Mouse (Mus musculus): ENCODE data around the gene Vdac2.

The Vdac2 gene

GRCm38 (mm10) chr14:21801624-21802023 is 23.4 kb upstream of the Vdac2 start:
- Histone ChIP-seq H3K9me3 (ENCODE audit: low read length) (no peaks in the 10 kb centered on the region), H3K36me3 (ENCODE audit: insufficient read depth, low read length) (peaks cover 8% of the 10 kb centered on the region; the same call in 1 of the 2 replicates), H3K4me1 (replicated peaks; ENCODE audit: low read depth, low read length) (no peaks in the 10 kb centered on the region), H3K4me3 (replicated peaks; ENCODE audit: low read length) (no peak overlapping the region), H3K27me3 (ENCODE audit: insufficient read depth, low read length) (no peaks in the 10 kb centered on the region)
- no peak for TF ChIP-seq NANOG (IDR thresholded peaks at IDR 0.05; ENCODE audit: borderline replicate concordance, low read length)
- no peak for TF ChIP-seq POU5F1 (IDR thresholded peaks at IDR 0.05; ENCODE audit: borderline replicate concordance, low read length)
- TF ChIP-seq CTCF (conservative IDR thresholded peaks at IDR 0.05; ENCODE audit: low read length) = no peak

DNA sequence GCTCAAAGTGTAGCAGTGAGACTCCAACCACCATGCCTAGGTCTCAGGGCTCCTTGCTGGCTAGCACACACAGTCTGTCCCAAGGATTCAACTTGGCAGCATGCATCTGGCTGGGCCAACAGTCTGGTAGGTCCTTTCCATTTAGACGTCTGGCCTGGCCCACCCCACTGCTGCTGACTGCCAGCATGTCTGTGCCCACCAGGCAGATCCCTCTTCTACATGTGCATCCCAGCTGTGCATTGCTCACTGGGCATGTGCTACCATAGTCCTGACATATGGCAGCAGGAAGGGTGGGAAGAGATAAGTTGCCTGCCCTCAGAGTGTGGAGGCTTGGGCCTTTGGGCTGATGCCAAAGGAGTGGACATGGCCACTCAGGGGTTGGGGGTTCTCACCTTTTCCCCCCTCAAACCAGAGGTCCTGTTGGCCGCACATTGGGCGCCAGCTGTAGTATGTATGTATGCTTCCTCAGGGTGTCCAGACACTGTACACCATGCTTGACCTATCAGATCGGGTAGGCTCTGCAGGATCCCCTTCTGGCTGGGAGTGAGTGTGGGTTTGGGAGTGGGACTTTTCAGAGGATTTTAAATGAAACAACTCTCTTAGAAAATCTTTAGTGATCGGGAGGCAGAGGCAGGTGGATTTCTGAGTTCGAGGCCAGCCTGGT is 22.4 kb upstream of the Vdac2 start:
- Histone ChIP-seq H3K4me1 (replicated peaks; ENCODE audit: low read depth, low read length) (no peaks in the 10 kb centered on the region), H3K9me3 (ENCODE audit: low read length) (no peaks in the 10 kb centered on the region), H3K36me3 (ENCODE audit: insufficient read depth, low read length) (peaks cover 8% of the 10 kb centered on the region; the same call in 1 of the 2 replicates), H3K27me3 (ENCODE audit: insufficient read depth, low read length) (no peaks in the 10 kb centered on the region), H3K4me3 (replicated peaks; ENCODE audit: low read length) (no peak overlapping the region)
- TF ChIP-seq NANOG (IDR thresholded peaks at IDR 0.05; ENCODE audit: borderline replicate concordance, low read length) (no peak), CTCF (conservative IDR thresholded peaks at IDR 0.05; ENCODE audit: low read length) (no peak), POU5F1 (IDR thresholded peaks at IDR 0.05; ENCODE audit: borderline replicate concordance, low read length) (no peak)

DNA sequence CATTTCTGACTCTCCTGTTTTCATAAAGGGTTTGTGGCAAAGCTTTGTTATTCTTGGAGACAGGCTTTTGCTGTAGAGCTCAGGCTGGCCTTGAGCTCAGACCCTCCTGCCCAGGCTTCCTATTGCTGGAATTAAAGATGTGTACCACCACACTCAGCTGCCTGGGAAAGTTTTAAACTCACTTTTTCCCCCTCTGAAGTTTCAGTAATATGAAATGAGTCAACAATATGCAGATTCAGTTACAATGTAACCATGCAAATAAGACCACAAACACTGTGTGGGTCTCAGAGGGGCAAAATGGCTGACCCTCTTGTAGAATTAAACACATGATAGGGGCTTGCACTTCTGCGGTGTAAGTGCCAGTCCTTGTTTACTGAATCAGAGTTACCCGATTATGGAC is 18.8 kb upstream of the Vdac2 start:
- no peak overlapping the region for H3K4me3 ChIP-seq (replicated peaks; ENCODE audit: low read length)
- H3K9me3 ChIP-seq (ENCODE audit: low read length) = no peaks in the 10 kb centered on the region
- no peaks in the 10 kb centered on the region for H3K4me1 ChIP-seq (replicated peaks; ENCODE audit: low read depth, low read length)
- no peaks in the 10 kb centered on the region for H3K27me3 ChIP-seq (ENCODE audit: insufficient read depth, low read length)
- no peaks in the 10 kb centered on the region for H3K36me3 ChIP-seq (ENCODE audit: insufficient read depth, low read length)
- no peak for TF ChIP-seq NANOG (IDR thresholded peaks at IDR 0.05; ENCODE audit: borderline replicate concordance, low read length)
- no peak for TF ChIP-seq CTCF (conservative IDR thresholded peaks at IDR 0.05; ENCODE audit: low read length)
- no peak for TF ChIP-seq POU5F1 (IDR thresholded peaks at IDR 0.05; ENCODE audit: borderline replicate concordance, low read length)

DNA sequence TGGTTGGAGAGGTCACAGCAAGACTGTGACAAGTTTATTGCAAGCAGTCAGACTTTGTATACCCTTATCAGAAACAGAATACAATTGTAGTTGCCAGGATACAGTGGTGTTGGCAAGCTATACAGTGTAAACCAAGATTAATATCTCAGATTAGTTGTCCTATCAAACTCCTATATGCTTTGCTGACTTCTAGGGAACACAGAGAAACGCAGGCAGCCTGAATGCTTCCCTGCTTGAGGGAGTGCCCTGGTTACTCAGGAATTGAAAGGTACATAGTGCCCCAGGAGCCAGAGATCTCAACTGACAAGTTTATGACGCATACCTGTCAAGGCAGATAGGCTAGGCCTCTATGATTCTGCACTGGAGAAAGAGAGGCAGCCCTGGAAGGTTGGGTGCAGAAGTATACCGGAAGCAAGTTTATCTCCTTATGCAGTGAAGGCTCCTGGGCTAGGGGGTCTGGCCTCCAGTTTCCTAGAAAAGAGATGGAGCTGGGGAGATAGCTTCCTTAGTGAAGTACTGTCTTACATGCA is 18.3 kb upstream of the Vdac2 start:
- Histone ChIP-seq H3K9me3 (ENCODE audit: low read length) (no peaks in the 10 kb centered on the region), H3K27me3 (ENCODE audit: insufficient read depth, low read length) (no peaks in the 10 kb centered on the region), H3K4me3 (replicated peaks; ENCODE audit: low read length) (no peak overlapping the region), H3K36me3 (ENCODE audit: insufficient read depth, low read length) (no peaks in the 10 kb centered on the region), H3K4me1 (replicated peaks; ENCODE audit: low read depth, low read length) (peaks cover 3% of the 10 kb centered on the region; the same call in 1 of the 2 replicates)
- TF ChIP-seq POU5F1 (IDR thresholded peaks at IDR 0.05; ENCODE audit: borderline replicate concordance, low read length) = no peak
- no peak for TF ChIP-seq CTCF (conservative IDR thresholded peaks at IDR 0.05; ENCODE audit: low read length)
- TF ChIP-seq NANOG (IDR thresholded peaks at IDR 0.05; ENCODE audit: borderline replicate concordance, low read length) = no peak

GRCm38 (mm10) chr14:21808208-21808922 is 16.7 kb upstream of the Vdac2 start:
- H3K4me3 ChIP-seq (replicated peaks; ENCODE audit: low read length) = no peak overlapping the region
- H3K4me1 ChIP-seq (replicated peaks; ENCODE audit: low read depth, low read length) = peaks cover 12% of the 10 kb centered on the region; the same call in 1 of the 2 replicates
- H3K36me3 ChIP-seq (ENCODE audit: insufficient read depth, low read length) = no peaks in the 10 kb centered on the region
- H3K27me3 ChIP-seq (ENCODE audit: insufficient read depth, low read length) = no peaks in the 10 kb centered on the region
- TF ChIP-seq POU5F1 (IDR thresholded peaks at IDR 0.05; ENCODE audit: borderline replicate concordance, low read length) (no peak), NANOG (IDR thresholded peaks at IDR 0.05; ENCODE audit: borderline replicate concordance, low read length) (no peak), CTCF (conservative IDR thresholded peaks at IDR 0.05; ENCODE audit: low read length) (no peak)
- no peaks in the 10 kb centered on the region for H3K9me3 ChIP-seq (ENCODE audit: low read length)

DNA sequence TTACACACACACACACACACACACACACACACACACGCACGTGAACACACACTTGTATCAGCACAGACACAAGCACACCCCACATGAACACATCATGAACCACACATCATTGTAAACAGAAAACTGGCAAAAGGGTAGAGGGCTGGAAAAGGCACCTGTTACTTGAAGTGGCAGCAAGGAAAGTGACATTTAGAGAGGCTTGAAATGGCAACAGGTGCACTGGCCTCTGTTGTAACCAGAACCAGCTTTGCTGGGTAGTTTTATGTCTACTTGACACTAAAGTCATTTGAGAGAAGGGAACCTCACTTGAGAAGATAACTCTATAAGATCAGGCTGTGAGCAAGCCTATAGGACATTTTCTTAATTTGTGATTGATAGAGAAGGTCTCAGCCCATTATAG is 15.6 kb upstream of the Vdac2 start:
- Histone ChIP-seq H3K36me3 (ENCODE audit: insufficient read depth, low read length) (no peaks in the 10 kb centered on the region), H3K9me3 (ENCODE audit: low read length) (no peaks in the 10 kb centered on the region), H3K27me3 (ENCODE audit: insufficient read depth, low read length) (no peaks in the 10 kb centered on the region), H3K4me3 (replicated peaks; ENCODE audit: low read length) (no peak overlapping the region), H3K4me1 (replicated peaks; ENCODE audit: low read depth, low read length) (peaks cover 21% of the 10 kb centered on the region)
- TF ChIP-seq NANOG (IDR thresholded peaks at IDR 0.05; ENCODE audit: borderline replicate concordance, low read length) (no peak), CTCF (conservative IDR thresholded peaks at IDR 0.05; ENCODE audit: low read length) (no peak), POU5F1 (IDR thresholded peaks at IDR 0.05; ENCODE audit: borderline replicate concordance, low read length) (no peak)

DNA sequence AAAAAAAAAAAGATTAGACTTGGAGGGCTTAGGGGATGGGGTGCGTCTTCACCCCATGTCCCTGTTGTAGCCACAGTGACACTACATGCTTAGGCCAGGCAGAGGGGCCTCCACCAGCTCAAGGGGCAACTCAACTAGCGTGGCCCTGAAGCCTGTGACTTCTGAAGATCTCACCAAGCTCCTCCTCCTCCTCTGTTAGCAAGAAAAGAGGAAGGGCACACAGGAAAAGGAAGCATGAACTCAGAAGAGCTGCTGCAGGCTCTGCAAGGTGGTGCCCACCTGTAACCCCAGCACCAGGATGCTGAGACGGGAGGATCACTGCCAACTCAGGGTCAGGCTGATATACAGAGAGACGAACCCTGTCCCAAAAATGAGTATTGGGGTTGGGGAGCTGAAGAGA is 13.7 kb upstream of the Vdac2 start:
- H3K9me3 ChIP-seq (ENCODE audit: low read length) = no peaks in the 10 kb centered on the region
- no peak overlapping the region for H3K4me3 ChIP-seq (replicated peaks; ENCODE audit: low read length)
- H3K27me3 ChIP-seq (ENCODE audit: insufficient read depth, low read length) = no peaks in the 10 kb centered on the region
- TF ChIP-seq POU5F1 (IDR thresholded peaks at IDR 0.05; ENCODE audit: borderline replicate concordance, low read length) (no peak), NANOG (IDR thresholded peaks at IDR 0.05; ENCODE audit: borderline replicate concordance, low read length) (no peak), CTCF (conservative IDR thresholded peaks at IDR 0.05; ENCODE audit: low read length) (no peak)
- H3K4me1 ChIP-seq (replicated peaks; ENCODE audit: low read depth, low read length) = peaks cover 21% of the 10 kb centered on the region
- no peaks in the 10 kb centered on the region for H3K36me3 ChIP-seq (ENCODE audit: insufficient read depth, low read length)

- TF ChIP-seq POU5F1 (IDR thresholded peaks at IDR 0.05; ENCODE audit: borderline replicate concordance, low read length) (no peak), CTCF (conservative IDR thresholded peaks at IDR 0.05; ENCODE audit: low read length) (no peak), NANOG (IDR thresholded peaks at IDR 0.05; ENCODE audit: borderline replicate concordance, low read length) (no peak)
- Histone ChIP-seq H3K4me3 (replicated peaks; ENCODE audit: low read length) (no peak overlapping the region), H3K9me3 (ENCODE audit: low read length) (no peaks in the 10 kb centered on the region), H3K36me3 (ENCODE audit: insufficient read depth, low read length) (no peaks in the 10 kb centered on the region), H3K27me3 (ENCODE audit: insufficient read depth, low read length) (no peaks in the 10 kb centered on the region), H3K4me1 (replicated peaks; ENCODE audit: low read depth, low read length) (peaks cover 26% of the 10 kb centered on the region)
Measured at GRCm38 (mm10) chr14:21811744-21812393, 13.2 kb upstream of the Vdac2 start.
